Mouse (Mus musculus) induced T-regulatory cell, adult 2 months (primary cell): ENCODE results near the gene Vwa5b1.

Source experiments
- DNase-seq: peaks from one replicate; pipeline ENCODE4 v3.0.0-alpha.2; 2012; ENCODE audit warnings: low read depth

Gene Vwa5b1

DNA sequence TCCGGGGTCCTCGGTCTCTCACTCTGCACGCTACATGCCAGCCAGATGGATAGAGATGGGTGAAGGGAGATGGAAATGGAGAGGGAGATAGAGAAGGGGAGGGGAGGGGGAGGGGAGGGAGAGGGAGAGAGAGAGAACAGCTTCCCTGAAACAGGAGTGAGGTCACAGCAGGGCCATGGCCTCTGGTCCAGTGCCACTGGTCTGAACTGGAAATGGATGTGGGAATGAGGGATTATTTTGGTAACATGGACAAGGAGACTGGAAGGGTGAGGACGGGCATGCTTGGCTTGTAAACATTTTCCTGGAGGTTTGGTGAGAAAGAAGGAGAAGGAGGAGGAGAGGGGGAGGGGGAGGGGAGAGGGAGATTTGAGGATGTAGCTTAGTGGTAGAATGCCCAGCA, 59.0 kb downstream of the Vwa5b1 start:
- no peak for DNase-seq

DNA sequence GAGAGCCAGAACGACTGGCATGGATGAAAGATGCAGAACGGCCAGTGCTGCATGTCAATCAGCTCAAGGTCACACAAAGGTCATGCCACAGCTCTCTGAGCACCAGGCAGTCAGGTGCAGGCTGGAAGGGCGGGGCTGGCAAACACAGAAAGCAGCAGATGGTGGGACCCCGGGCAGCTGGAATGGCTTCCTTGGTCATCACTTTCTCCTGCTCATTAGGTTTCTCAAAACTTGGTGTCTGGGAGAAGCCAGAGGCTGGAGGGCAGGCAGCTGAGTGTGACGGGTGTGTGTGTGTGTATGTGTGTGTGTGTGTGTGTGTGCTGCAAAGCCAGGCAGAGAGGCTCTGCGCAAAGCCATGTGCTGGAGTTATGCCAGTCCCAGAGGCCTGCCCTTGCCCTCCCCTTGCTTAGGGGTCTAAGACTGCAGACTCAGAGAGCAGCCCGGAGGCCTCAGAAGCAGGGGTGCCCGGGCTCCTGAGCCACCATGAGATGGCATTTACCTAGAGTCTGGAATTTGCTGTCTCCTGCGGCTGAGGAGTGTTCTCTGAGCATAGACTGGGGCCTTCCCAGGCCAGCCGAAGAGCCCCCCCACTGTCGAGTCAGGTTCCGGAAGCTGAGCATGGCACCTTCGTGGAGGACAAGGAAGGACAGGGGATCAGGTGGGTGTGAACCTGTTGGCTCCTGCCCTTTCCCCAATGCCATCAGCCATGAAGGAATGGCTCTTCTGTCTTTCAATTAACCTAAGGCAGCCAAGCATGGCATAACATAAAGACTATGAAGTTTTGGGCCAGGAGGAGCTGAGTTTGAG, 60.7 kb downstream of the Vwa5b1 start:
- no peak for DNase-seq

DNA sequence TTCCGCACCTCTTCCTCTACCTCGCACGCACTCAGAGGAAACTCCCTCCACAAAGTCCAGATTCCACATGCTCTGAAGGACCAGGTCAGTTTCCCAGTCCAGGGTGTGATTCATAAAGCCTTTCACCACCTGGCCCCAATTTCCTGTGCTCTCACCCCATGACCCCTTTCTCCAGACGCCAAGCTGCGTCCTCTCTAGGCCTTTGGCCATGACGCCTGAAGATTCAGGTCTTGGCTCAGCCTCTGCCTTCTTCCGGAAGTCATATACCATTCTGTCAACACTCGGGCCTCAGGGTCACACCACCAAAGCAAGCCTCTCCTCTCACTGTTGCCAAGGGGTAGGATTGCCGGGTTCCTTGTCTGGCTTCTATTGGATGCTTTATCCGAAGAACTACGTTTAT, 65.8 kb downstream of the Vwa5b1 start:
- DNase-seq = no peak

DNA sequence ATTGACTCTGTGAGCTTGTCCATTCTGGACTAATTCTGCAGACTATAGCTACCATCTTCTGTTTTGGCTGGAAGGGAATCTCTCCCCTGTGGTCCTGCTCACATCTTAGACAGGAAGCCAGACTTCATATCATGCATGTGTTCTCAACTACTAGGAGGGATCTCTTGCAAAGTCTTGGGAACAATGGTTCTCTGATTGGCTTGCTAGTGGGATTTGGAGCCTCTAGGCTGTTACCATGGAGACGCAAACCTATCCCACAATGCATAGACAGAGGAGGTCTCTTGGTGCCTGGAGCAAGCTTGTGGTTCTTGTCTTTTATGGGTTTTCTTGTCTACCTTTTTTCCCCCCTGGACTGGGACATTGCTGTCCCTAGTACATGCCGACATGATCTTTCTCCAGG, 67.4 kb downstream of the Vwa5b1 start:
- no peak for DNase-seq

DNA sequence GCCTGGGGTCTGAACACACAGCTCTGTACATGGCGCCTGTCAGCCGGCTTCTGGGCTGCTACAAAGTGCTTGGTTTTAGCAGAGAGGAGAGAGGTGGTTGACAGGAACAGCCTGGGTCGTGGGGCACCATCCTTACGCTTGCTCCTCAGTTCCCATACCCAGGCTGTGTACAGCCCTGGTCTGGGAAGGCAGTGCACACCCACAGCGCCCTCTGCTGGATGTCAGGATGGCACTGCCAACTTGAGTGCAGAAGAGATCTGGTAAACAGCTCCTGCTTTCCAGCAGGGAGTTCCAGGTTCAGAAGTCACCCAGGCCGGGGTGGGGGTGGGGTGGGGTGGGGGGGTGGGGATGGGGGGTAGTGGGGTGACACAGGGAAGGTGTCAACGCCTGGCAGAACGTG, 73.7 kb downstream of the Vwa5b1 start:
- peak; percentile 72 for DNase-seq

DNA sequence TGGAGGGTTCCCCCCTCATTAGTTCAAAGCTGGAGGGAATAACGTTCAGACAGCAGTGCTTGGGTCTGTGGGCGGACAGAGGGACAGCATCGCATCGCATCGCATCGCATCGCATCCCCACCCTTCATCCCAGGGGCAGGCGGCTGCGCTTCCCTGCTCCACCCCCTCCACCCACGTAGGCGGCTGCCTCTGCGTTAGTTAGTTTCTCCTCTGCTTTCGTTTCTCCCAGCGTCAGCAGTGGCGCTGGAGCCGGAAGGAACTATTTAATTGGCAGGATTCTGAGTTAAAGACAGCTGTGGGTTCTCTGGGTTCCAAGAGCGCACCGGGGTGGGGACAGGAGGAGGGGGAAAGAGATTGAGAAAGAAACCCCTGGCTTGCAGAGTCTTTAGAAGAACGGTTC, 80.2 kb downstream of the Vwa5b1 start:
- no peak for DNase-seq

DNA sequence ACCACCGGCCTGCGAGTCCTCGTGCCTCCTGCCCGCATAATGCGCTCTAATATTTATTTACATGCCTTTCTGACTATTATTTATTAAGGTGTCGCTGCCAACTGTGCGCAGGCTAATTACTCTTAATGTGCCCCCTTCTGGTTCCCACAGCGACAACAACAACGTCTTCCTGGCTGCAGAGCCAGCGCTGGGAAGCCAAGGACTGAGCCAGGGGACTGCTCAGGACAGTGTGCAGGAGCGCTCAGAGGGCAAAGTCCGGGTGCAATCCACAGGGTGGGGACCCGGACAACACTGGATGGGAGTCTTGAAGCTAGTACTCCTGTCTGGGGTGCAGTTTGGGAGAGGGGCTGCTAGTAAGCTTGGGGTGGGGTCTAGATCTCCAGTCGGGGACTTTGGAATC, 80.8 kb downstream of the Vwa5b1 start:
- DNase-seq = no peak

DNA sequence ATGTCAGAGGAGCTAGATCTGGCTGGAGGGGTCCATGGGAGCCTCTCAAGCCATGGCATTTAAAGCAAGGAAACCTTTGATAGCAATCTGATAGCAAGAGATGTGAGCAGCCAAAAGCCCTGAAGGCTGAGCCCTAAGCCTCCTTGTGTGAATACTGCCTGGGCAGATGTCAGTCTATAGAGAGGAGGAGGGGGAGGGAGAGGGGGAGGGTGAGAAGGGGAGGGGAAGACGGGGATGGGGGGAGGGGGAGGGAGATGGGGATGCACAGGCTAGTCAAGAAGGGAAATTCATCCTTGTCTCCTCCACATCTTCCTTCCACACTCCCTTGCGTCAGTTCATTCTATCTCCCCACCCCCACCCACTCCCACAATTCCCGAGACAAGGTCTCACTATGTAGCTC, 81.4 kb downstream of the Vwa5b1 start:
- no peak for DNase-seq

DNA sequence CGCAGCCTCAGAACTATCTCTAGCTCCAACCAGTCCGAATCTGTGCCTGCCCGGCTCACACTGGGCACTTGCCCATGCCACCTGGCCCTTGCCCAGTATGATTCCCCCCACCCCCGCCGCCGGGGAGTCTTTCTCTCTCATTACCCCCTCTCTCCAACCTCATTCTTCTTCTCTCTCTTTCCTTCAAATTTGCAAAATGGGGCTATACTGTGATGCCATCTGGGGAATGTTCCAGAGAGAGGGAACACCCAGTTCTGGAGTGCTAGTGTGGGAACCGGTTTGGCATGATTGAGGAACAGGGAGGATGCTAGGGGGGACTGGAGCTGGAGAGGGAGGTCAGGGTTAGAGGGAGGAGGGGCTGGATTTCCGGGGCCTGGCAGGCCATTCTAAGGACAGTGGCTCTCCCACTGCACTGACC, 82.2 kb downstream of the Vwa5b1 start:
- no peak for DNase-seq

DNA sequence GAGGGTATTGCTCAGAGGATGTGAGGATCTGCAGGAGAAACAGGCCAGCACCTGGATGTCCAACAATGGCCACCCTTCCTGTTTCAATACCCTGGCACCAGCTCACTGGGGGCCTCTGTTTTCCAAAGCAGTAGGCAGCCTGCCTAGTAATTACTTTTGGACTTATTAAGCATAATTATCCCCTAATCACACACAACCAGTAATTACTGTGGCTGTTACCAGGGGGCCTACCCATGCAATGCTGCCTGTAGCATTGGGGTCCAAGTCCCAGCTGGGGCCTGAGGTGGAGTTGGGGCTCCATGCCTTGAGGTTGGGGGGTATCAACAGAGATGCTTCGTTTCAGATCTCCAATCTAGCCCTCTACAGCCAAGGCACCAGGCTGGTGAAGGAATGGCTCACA, 82.6 kb downstream of the Vwa5b1 start:
- DNase-seq = no peak

DNA sequence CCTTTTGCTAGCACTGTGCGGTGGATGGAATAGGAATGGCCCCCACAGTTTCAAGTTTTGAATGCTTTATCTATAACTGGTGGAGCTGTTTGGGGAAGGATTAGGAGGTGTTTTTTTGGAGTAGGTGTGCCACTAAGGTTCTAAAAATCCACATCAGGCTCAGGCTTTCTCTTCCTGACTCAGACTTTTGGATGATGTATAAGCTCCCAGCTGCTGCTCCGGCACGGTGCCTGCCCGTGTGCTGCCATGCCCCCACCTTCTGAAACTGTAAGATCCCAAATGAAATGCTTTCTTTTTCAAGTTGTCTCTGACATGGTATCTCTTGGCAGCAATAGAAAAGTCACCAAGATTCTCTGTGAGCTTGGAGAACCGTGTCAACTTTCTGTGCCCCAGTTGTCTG, 84.1 kb downstream of the Vwa5b1 start:
- DNase-seq = no peak

DNA sequence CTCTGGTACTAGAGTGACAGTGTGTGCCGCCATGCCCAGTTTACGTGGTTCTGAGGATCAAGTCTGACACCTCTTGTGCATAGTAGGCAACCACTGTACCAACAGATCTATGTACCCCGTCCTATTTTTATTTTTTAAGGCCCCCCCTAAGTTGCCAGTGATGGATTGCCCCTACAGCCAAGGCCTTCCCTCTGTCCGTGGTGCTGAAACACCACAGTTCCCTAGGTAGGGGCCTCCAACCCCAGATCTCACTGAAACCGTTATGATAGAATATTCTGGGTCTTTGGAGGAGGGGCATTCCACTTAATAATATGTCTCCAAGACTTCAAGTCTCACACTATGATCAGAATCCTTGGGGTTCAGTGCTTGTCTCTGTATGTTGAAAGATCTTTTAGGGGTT, 85.1 kb downstream of the Vwa5b1 start:
- DNase-seq = no peak

DNA sequence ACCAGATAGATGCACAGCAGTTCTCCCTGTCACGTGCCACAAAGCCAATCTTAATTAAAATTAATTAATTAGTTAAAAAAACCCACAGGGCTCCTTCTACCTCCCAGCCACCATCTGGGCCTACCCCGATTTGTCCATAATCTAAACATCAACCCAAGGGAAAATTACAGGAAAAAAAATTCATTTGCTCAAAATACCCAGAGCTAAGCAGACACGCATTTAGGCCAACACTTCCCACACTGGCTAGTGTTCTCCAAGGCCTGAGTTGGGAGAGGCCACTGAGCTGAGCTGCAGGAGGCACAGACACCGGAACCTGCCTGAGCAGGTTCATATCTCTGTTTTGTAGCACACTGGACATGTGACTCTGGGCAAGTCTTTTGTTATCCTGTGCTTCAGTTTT, 86.7 kb downstream of the Vwa5b1 start:
- DNase-seq = no peak

DNA sequence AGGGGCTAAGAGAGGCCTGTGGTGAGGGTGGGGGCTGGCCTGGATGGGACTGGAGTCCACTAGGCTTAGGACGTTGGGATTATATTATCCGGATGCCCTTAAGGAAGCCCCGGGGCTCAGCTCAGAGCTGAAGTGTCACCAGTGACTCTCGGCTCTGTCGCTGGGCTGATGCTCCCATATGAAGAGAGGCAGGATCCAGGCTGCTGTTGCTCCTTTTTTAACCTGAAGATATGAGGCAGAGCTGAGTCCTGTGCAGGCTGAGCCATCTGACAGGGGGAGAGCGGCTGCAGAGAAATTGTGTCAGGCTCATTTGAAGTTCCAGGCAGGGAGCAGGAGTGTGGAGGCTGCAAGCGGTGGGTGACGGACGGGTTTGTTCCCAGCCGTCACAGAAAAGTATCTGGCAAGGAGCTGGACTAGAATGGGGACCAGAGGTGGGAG, 87.5 kb downstream of the Vwa5b1 start:
- DNase-seq = no peak

DNA sequence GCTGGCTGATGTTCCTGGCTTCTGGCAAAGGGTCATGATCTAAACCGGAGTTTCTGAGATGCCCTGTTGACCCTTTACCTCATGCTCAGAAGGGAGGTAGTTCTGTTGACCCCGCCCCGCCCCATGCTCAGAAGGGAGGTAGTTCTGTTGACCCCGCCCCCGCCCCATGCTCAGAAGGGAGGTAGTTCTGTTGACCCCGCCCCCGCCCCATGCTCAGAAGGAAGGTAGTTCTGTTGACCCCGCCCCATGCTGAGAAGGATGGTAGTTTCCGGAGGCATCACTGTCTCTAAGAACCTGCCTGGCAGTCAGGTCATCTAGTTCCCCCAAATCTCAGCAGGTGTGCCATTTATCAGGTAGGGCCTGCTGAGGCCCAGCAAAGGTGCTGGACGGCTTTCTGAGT, 88.1 kb downstream of the Vwa5b1 start:
- no peak for DNase-seq

DNA sequence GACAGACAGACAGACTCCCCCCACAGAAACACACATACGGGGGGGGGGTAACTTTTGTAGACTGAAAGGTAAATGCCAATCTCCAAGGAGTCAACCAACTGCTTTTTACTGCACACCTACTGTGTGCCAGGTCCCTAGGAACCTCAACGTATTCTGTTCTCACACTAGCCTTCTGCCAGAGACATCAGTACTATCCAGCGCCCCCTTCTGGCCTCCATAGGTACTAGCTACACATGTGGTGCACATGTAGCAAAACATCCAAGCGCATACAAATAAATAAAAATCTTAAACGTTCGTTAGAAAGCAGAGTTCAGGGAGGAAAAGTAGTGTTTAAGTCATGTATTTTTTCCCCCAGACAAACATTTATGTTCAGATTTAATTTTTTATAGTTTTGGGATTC, 88.6 kb downstream of the Vwa5b1 start:
- DNase-seq = peak; percentile 44

DNA sequence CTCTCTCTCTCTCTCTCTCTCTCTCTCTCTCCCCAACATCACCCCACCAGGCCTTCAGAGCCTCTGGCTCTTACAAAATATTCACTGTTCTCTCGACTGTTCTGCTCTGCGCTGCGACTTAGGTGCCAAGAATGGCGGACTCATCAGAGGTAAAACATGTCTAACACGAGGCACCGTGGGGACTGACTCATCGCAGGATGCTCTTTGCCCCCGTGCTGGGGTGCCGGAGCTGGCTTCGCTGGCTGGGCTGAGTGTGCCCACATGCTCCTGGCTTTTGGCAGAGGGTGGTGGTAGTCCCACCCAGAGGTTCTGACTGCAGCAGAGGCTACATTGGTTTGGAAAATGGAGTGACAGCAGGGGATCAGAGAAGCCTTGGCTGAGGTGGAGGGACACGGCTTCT, 89.4 kb downstream of the Vwa5b1 start:
- DNase-seq = no peak

DNA sequence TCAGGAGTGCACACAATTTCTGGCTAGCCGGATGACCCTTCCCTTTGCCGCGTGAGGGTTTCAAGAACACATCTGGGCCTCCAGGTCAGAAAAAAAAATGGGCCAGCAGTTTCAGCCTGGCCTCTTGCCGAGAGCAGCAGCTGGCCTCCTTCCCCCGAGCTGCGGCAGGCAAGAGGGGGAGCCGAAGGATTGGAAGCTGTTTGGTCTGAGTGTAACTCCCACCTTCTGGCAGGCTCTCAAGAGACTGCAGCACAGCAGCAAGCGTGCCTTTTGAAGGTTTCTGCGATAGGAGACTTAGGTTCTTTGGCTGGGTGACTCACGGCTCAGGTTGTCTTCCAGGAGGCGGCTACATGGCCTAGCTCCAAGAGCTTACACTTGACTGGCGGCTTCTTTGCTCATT, 92.5 kb downstream of the Vwa5b1 start:
- DNase-seq = no peak

DNA sequence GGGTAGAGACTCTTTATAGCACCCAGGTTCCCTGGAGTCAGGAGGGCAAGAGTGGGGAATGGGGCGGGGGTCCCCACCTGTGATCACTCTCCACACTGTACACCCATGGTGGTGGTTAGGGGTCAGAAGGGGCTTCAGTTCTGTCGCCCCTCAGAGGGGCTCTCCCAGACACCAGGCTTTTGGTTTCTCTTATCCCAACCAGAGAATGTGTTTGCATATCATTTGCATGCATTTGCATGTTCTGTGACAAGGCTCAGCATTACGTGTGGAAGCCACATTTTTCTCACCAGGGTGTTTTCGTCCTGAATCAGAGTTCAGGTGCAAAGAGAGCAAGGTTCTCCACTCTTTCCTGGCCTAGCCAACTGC, 97.6 kb downstream of the Vwa5b1 start:
- DNase-seq = no peak

DNA sequence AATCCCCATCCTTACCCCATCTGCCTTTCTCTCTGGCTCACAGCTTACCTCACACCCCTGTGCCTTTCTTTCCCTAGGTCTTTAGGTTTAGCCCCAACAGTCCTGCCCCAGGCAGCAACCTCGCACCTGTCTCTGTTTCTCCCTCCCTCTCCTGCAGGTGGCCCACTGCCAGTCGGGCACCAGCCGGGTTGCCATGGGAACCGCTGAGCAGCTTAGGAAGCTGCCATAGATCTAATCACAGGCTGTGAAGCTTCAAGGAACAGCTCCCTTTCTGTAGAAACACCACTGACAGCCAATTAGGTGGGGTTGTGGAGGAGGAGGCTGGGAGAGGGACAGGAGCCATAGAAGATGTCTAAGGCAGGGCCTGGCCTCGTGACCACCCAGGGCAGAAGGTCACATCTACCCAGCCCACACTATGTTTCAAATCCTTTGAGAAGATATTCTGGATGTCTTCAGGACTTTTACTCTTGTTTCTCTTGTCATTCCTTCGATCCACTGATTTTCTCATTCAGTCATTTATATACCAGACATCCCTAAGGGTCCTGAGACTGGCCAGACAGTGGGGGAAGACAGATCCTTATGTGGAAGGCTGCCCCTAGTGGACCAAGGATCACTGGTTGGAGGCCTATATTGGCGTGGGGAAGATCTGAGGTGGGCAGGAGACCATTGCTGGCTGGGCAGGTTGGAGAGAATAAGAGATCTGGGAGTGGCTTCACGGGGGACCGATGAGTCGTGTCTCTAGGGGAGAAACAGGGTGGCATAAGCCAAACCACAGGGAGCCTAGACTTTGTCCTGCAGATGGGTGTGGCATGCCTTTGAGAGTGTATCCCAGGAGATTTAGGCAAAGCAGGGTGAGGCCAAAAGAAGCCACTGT, 98.2 kb downstream of the Vwa5b1 start:
- DNase-seq = no peak

DNA sequence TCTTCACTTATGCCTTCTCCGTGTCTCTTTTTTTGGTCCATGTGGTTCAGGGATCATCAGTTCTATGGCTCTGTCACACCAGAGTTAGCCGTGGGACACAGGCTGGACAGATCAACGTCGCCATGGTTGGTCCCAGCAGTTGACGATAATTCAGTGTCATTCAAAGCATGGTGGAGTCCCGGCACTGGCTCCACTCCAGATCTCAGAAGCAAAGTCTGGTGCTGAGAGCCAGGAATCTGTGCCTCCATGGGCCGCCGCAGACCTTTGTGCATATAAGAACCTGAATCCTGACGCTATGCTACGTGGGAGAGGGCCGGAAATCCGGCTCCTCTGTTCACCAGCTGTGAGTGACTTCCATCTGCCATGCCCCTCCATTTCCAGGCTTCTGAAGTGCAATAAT, 100.1 kb downstream of the Vwa5b1 start:
- DNase-seq = no peak

DNA sequence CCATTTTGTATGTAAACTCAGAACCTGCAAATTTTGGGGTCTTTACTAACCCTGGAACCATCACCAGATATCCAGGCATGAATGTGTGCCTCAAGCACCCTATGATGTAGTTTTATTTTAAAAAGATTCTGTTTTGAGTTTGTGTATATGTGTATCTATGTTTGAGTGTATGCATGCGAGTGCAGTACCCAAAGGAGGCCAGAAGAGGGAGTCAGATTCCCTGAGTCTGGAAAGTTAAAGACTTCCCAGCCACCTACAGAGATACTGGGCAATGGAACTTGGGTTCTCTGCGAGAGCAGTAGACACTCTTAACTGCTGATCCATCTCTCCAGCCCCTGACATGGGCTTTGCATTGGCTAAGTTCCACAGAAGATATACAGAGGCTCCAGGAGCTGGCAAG, 101.8 kb downstream of the Vwa5b1 start:
- DNase-seq = no peak

DNA sequence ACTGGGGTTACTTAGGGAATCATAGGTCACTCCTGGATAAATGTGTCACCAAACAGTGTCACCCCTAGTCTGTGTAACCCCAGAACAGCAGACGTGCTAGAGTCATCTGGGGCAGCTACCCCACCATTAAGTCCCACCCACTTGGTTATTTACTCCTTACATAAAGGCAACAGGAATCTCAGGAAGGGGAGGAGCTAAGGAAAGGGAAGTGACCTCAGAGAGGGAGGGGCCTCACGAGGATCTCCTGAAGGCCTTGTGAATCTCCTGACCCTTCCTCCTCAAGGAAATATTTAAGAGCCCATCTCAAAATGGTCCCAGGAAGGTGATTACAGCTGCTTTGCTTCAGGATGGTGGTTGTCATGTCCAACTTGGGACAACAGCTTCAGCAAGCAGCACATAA, 103.9 kb downstream of the Vwa5b1 start:
- no peak for DNase-seq

DNA sequence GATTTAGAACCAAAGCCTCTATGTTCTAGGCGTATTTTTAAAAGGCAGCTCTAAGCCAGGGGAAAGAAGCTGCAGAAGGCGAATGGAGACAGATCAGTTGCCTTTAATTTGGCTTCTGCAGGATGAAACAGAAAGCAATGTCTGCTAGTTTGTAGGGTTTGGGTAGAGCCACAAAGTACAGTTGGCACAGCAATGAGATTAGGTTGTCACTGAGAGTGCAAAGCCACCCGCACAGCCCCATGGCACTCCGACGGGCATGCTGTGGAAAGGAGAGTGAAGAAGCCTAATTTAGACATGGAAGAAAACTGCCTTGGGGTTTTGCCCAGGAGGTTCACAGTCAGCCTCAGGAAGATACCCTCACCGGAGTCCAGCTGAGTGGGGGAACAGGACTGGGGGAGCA, 105.7 kb downstream of the Vwa5b1 start:
- no peak for DNase-seq
